Mouse (Mus musculus) T-cell, adult 2 months (primary cell): ENCODE measurements around the gene Ndufc1.
"Not testable (repeated sequence)": the region's sequence is repeated elsewhere in the genome, so short reads cannot be mapped to it uniquely, and the experiment has no call there.

Source experiments
- DNase-seq: peaks from one replicate; pipeline ENCODE4 v3.0.0; 2022; ENCODE audit warnings: low spot score

Ndufc1 gene

GRCm38 (mm10) chr3:51396219-51397068, 12.3 kb downstream of the Ndufc1 start, which contains the start of gene Mgarp:
Gene Mgarp (minus strand): TSS chr3:51396738.
- peak; percentile 58 for DNase-seq

GRCm38 (mm10) chr3:51395461-51396145, 13.2 kb downstream of the Ndufc1 start:
- DNase-seq: no peak

GRCm38 (mm10) chr3:51394881-51395280, 13.9 kb downstream of the Ndufc1 start:
- DNase-seq: no peak

DNA sequence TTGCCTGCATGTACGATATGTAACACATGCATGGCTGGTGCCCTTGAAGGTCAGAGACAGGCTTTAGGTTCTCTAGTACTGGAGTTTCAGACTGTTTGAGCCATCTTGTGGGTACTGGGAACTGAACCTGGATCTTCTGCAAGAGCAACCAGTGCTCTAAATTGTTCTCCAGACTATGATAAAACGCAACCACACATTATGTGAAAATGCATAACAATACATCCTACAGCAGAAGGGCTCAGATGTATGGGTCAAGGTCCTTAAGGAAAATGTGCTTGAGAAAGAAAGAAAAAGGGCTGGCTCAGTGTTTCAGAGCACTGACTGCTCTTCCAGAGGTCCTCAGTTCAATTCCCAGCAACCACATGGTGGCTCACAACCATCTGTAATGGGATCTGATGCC, 15.1 kb downstream of the Ndufc1 start:
- no peak for DNase-seq

- not testable (repeated sequence) for DNase-seq
These were observed 15.8 kb downstream of the Ndufc1 start for GRCm38 (mm10) chr3:51393018-51393417.

GRCm38 (mm10) chr3:51391591-51391990, 17.2 kb downstream of the Ndufc1 start:
- DNase-seq: no peak

- no peak for DNase-seq
These were observed 17.7 kb downstream of the Ndufc1 start for GRCm38 (mm10) chr3:51391095-51391494.

DNA sequence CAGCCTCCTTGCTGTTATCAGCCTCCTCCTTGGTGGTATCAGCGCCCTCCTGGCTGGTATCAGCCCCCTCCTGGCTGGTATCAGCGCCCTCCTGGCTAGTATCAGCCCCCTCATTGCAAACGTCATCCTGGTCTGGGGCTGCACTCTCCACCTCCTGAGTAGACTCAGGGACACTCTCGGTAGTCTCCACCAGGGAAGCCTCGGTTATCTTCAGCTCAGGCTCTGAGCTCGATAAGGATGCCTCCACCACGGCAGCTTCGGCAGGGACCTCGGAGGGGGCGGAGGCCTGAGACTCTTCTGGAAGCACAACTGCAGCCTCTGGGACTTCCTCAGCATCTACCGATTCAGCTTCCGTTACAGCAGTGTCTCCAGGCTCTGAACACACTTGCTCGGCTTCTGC, 19.9 kb downstream of the Ndufc1 start:
- DNase-seq: no peak

- DNase-seq: no peak
These were observed 20.9 kb downstream of the Ndufc1 start for GRCm38 (mm10) chr3:51387868-51388381.

GRCm38 (mm10) chr3:51387134-51387451, 21.7 kb downstream of the Ndufc1 start:
- no peak for DNase-seq

DNA sequence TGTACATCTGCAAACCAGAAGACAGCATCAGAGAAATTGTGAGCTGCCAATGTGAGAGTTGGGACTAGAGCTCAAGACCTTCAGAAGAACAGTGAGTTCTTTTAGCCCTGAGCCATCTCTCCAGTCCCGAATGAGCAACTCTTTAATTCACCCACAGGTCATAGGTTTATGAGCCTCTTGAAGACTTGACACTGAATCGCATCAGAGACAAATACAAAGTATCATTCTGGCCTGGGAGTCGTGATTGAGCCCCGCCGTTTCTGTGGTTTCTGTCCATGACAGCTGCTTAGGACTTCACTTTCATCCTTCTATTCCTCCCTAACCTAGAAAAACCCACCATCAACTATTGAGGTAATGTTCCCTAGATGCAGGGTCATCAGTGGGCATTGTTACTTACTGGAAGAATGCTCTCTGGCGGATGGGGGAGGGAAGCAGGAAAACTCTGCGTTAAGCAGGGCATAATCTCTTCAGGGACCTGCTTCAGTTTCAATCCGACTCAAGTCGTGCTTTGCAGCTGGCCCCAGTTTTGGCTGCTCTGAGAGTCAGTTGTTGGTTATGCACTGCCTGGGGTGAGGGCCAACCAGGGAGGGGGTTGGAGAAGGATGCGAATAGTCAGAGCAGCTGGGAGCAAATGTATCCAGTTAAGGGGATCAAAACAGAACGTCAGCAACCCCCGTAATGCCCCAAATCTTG, 22.2 kb downstream of the Ndufc1 start:
- DNase-seq: no peak

DNA sequence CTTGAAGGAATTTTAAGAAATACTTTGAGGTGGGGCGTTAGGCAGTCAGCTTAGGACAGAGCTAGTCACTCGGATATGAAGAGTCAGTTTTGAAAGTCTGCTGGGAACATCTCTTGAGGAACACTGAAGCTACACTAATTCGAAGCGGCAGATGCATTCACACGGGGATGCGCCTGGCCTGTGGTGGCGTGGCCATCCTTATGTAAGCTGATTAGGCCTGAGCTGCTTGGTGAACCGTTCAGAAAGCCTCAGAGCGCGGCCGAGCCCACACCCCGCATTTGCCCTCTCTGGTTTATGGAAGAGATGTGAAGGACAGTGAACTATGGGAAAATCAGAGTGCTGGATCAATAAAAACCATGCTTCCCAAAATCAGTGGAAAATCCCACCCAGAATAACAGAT, 25.4 kb downstream of the Ndufc1 start:
- DNase-seq: no peak

GRCm38 (mm10) chr3:51380660-51381014, 28.2 kb downstream of the Ndufc1 start:
- no peak for DNase-seq

DNA sequence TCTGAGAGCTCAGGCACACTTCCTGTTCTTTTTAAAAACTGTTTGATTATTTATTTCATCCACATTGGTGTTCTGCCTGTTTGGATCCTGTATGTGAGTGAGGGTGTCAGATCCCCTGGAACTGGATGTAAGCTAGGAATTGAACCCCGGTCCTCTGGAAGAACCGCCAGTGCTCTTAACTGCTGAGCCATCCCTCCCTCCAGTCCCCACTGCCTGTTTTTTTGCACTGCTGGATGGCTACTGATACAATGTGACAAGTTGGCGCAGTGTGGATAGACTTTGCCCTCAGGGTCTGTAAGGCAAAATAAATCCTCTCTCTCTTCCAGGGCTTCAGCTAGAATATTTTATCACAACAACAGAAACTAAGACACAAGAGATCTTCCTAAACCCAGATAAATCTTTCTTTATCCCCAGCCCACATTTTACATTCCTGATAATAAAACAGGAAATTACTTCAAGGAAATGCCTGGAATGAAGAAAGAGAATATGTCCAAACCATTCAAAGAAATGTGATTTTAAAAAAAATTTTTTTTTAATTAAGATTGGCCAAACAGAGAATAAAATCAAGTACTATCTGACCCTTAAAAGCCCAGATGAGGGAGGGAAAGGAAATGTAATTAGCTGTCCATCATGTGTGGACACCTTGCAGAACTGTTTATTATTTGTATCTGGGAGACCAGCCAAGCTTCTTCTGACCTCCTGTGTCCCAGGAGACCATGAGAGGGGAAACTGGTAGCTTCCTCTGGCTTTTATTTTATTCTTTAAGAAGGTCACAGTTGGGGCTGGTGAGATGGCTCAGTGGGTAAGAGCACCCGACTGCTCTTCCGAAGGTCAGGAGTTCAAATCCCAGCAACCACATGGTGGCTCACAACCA, 28.8 kb downstream of the Ndufc1 start:
- DNase-seq: no peak

DNA sequence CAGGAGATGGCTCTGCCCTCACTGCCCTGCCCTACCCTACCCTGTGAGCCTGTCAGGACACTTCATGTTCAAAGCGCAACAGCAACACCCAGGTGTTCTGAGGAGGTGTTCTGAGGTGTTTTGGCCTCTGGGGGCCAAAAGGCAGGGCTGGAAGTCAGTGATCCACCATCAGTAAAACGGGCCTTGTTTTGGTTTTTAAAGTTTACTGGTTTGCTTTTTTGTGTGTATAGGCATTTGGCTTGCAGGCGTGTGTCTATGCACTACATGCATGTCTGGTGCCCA, 30.2 kb downstream of the Ndufc1 start:
- no peak for DNase-seq

- DNase-seq: peak; percentile 39
These were observed 30.7 kb downstream of the Ndufc1 start for GRCm38 (mm10) chr3:51377878-51378664.

GRCm38 (mm10) chr3:51375307-51376265, 33.2 kb downstream of the Ndufc1 start:
- DNase-seq: peak; percentile 62

DNA sequence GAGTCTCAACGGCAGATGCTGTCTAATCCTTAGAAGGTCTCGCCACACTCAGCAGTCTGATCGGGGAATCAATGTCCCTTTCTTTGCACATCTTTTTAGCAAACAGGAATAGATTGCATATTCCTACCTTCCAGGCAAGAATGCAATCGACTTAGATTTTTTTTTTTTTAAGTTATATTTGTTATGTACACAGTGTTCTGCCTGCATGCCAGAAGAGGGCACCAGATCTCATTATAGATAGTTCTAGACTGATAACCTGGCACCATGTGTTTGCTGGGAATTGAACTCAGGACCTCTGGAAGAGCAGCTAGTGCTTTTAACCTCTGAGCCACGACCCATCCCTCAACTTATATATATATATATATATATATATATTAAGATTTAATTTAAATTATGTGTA, 35.2 kb downstream of the Ndufc1 start:
- DNase-seq: no peak

DNA sequence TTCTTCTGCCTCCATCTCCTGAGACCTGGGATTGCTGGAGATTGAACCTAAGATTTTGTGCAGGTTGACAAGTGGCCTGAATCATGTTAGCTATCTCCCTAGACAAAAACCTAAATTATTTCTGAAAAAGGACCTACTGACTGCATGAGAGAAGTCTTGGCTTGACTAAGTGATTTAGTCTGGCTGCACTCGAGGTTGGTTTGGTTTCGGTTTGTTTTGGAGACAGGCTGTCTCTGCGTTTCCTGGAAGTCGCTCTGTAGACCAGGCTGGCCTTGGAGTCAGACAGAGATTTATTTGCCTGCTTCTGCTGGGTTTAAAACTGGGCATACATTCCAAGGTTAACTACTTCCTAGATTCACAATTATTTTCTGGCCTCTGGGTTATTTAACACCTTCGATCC, 35.9 kb downstream of the Ndufc1 start:
- no peak for DNase-seq

DNA sequence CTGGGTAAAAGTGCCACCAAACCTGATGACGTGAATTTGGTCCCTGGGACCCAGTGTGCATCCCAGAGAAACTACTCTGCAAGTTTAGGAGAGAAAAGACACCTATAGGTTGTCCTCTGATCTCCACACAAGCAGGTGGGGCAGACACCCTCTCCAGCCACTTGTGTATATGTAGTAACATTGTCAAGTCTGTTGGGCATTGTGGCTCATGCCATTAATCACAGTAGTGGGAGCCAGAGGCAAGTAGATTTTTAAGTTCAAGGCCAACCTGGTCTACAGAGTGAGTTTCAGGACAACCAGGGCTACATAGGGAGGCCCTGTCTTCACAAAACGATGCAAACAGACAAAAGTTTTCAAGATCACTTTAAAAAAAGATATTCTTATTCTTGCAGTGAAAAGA, 37.0 kb downstream of the Ndufc1 start:
- DNase-seq: no peak
